Mouse (Mus musculus) CH12.LX (cell line): ENCODE results near the gene Nudt10. TPM values are rescaled to one million over a fixed set of nuclear protein-coding genes. Genes with fewer than 3 reads are reported as not detected.

ENCODE experiments used
- polyA plus RNA-seq: library from polyadenylated mRNA; unstranded; fragments of >175 nt; gene quantifications from 2 replicates; pipeline ENCODE4 v1.2.1, GENCODE M21; 2012; ENCODE audit warnings: low read depth; ENCODE audit not compliant: insufficient read length
- total RNA-seq, 2 experiments: library from RNA; depleted of rRNA; stranded (reverse); fragments of 300-350 nt in 1 of 2; fragments of >200 nt in 1 of 2; gene quantifications; 2 replicates each; pipeline ENCODE4 v1.2.3; 2012 to 2014

Gene Nudt10
- total and polyA plus RNA-seq, 3 experiments, result not detected

Other genes starting within 250 kb of the Nudt10 start
- not detected in 2 replicates for gene Nudt11, start 125.6 kb downstream of the Nudt10 start, total RNA-seq (2012; rRNA removed)
- gene Nudt11, start 125.6 kb downstream of the Nudt10 start, total RNA-seq (2014; rRNA removed), result not detected in 2 replicates
- not detected in 2 replicates for gene Nudt11, start 125.6 kb downstream of the Nudt10 start, polyA plus RNA-seq
- not detected in 2 replicates for gene AU022751, start 89.6 kb downstream of the Nudt10 start, total RNA-seq (2012; rRNA removed)
- not detected in 2 replicates for gene AU022751, start 89.6 kb downstream of the Nudt10 start, total RNA-seq (2014; rRNA removed)
- not detected in 2 replicates for gene AU022751, start 89.6 kb downstream of the Nudt10 start, polyA plus RNA-seq
- not detected in 2 replicates for gene Bmp15, start 147.7 kb upstream of the Nudt10 start, total RNA-seq (2012; rRNA removed)
- gene Bmp15, start 147.7 kb upstream of the Nudt10 start, total RNA-seq (2014; rRNA removed), result not detected in 2 replicates
- not detected in 2 replicates for gene Bmp15, start 147.7 kb upstream of the Nudt10 start, polyA plus RNA-seq
- 0.34 and 0.68 TPM in 2 replicates for gene Shroom4, start 226.8 kb upstream of the Nudt10 start, total RNA-seq (2012; rRNA removed)
- gene Shroom4, start 226.8 kb upstream of the Nudt10 start, total RNA-seq (2014; rRNA removed), result 0.03 and 0.05 TPM in 2 replicates
- gene Shroom4, start 226.8 kb upstream of the Nudt10 start, polyA plus RNA-seq, result 0.04 and 0.05 TPM in 2 replicates